ENCODE assay signal across 8 mouse cellular contexts in genomic region chr9:45983676-45984408, GRCm38 (mm10). TPM values are rescaled to one million over a fixed set of nuclear protein-coding genes. Genes with fewer than 3 reads are reported as not detected.
DNase-seq lines count a peak whose midpoint lies in the region; ATAC-seq and TF ChIP-seq lines count a peak whose summit lies in the region.

No protein-coding gene starts in this region.

- H3K27ac ChIP-seq in heart, embryonic 13.5 days (replicated peaks) = peak overlapping the region; percentile 97
- peak overlapping the region; percentile 39 for H3K27ac ChIP-seq in small intestine, adult 2 months (ENCODE audit: insufficient read depth, low read depth, low read length)

- no peaks in the 10 kb centered on the region for H3K9me3 ChIP-seq in heart, embryonic 13.5 days

- H3K4me2 ChIP-seq in heart, embryonic 13.5 days = peak overlapping the region; percentile 93

- CTCF ChIA-PET in Patski (lab: Charles Lee) = no interaction called here

- peaks cover 49% of the 10 kb centered on the region for H3K4me1 ChIP-seq in heart, embryonic 13.5 days
- no peaks in the 10 kb centered on the region; the same call in 1 of the 2 replicates for H3K4me1 ChIP-seq in small intestine, adult 2 months (ENCODE audit: control insufficient read depth, insufficient read depth, insufficient read length, low read length)

- DNase-seq in gastrocnemius, adult 18-20 months (ENCODE audit: low spot score) = peak; percentile 14
- no peak for DNase-seq in gastrocnemius, postnatal 25 days
- no peak for DNase-seq in Patski (ENCODE audit: low read depth, low spot score)
- DNase-seq in embryo, embryonic 10.5 days (ENCODE audit: low spot score) = peak; percentile 39
- DNase-seq in kidney, postnatal 36 days = peak; percentile 16 to 46
- peak; percentile 32 to 42 for DNase-seq in lung, postnatal 4 days

- H3K27me3 ChIP-seq in Patski = no peaks in the 10 kb centered on the region
- H3K27me3 ChIP-seq in heart, embryonic 13.5 days (replicated peaks) = no peaks in the 10 kb centered on the region
- no peaks in the 10 kb centered on the region for H3K27me3 ChIP-seq in small intestine, adult 2 months (ENCODE audit: control insufficient read depth, insufficient read depth, low read length)

- peaks cover 13% of the 10 kb centered on the region for H3K36me3 ChIP-seq in heart, embryonic 13.5 days
- no peaks in the 10 kb centered on the region for H3K36me3 ChIP-seq in small intestine, adult 2 months (ENCODE audit: control insufficient read depth, insufficient read depth, low read length)

- H3K9ac ChIP-seq in heart, embryonic 13.5 days = peak overlapping the region; percentile 99

- no peak for TF ChIP-seq POLR2A in small intestine, adult 2 months (IDR thresholded peaks at IDR 0.05; ENCODE audit: low read depth, low read length)

- in situ Hi-C loops in Patski (cut with MboI; ENCODE audit: low pct_unique_long_range_greater_than_20kb) = no loop called here

- under 1% methylated on average over 23 of the region's 23 CpGs for WGBS in heart, embryonic 13.5 days
- WGBS in small intestine, adult 2 months = under 1% methylated on average over 23 of the region's 23 CpGs

- TF ChIP-seq CTCF in Patski (IDR thresholded peaks at IDR 0.05) = peak; percentile 46
- no peak for TF ChIP-seq CTCF in small intestine, adult 2 months (IDR thresholded peaks at IDR 0.05; ENCODE audit: extremely low read depth, insufficient read length, insufficient replicate concordance, low read depth, low read length)

- POLR2A ChIA-PET in Patski (lab: Charles Lee) = interaction anchor here (1.1 kb wide), 1 partner anchor 205 kb away, joined by 4 read pairs; no protein-coding TSS in a partner anchor

- no peak for ATAC-seq in Patski
- ATAC-seq in heart, embryonic 13.5 days (ENCODE audit: extremely low read depth, insufficient number of reproducible peaks, low FRiP score, low TSS enrichment) = no peak

- peak overlapping the region; percentile 95 for H3K4me3 ChIP-seq in heart, embryonic 13.5 days
- peak overlapping the region; percentile 93 for H3K4me3 ChIP-seq in small intestine, adult 2 months (ENCODE audit: low read depth, low read length)

RNA-seq across cellular contexts. Expression of gene Pafah1b2, which starts 28.6 kb away (rescaled TPM):
- 10 to 100 TPM; 23.6 to 32.0 TPM for total RNA-seq in gastrocnemius, adult 18-20 months (2021)
- total RNA-seq in gastrocnemius, postnatal 25 days (2021) = 10 to 100 TPM; 27.8 to 32.2 TPM
- polyA plus RNA-seq in Patski (2021) = 138 TPM
- polyA plus RNA-seq in heart, embryonic 13.5 days (2015; fragmentation: Nextera tagmentation; extraction: Ambion mirVana) = 133 and 137 TPM in 2 replicates
- 2.5 and 12.8 TPM in 2 replicates for polyA plus RNA-seq in small intestine, adult 2 months (2012; rRNA removed)

RNA-seq across cellular contexts. Expression of gene Sik3, which starts 28.8 kb away (rescaled TPM):
- 10 to 100 TPM; 37.4 to 38.3 TPM for total RNA-seq in gastrocnemius, adult 18-20 months (2021)
- total RNA-seq in gastrocnemius, postnatal 25 days (2021) = 10 to 100 TPM; 34.7 to 38.9 TPM
- polyA plus RNA-seq in Patski (2021) = 46.2 TPM
- 4.7 and 5.8 TPM in 2 replicates for polyA plus RNA-seq in heart, embryonic 13.5 days (2015; fragmentation: Nextera tagmentation; extraction: Ambion mirVana)
- 9.2 and 14.5 TPM in 2 replicates for polyA plus RNA-seq in small intestine, adult 2 months (2012; rRNA removed)

RNA-seq across cellular contexts. Expression of gene Sidt2, which starts 28.8 kb away (rescaled TPM):
- total RNA-seq in gastrocnemius, adult 18-20 months (2021) = 10 to 100 TPM; 57.8 to 66.2 TPM
- 10 to 100 TPM; 67.9 to 70.2 TPM for total RNA-seq in gastrocnemius, postnatal 25 days (2021)
- 132 TPM for polyA plus RNA-seq in Patski (2021)
- polyA plus RNA-seq in heart, embryonic 13.5 days (2015; fragmentation: Nextera tagmentation; extraction: Ambion mirVana) = 35.5 and 36.3 TPM in 2 replicates
- polyA plus RNA-seq in small intestine, adult 2 months (2012; rRNA removed) = 337 and 348 TPM in 2 replicates

RNA-seq across cellular contexts. Expression of gene Tagln, which starts 48.0 kb away (rescaled TPM):
- total RNA-seq in gastrocnemius, adult 18-20 months (2021) = 10 to 100 TPM; 40.9 to 62.1 TPM
- total RNA-seq in gastrocnemius, postnatal 25 days (2021) = 100 to 1,000 TPM in 1 of 2 experiments, 10 to 100 TPM in 1; 37.7 to 102 TPM
- polyA plus RNA-seq in Patski (2021) = 930 TPM
- 151 and 203 TPM in 2 replicates for polyA plus RNA-seq in heart, embryonic 13.5 days (2015; fragmentation: Nextera tagmentation; extraction: Ambion mirVana)
- polyA plus RNA-seq in small intestine, adult 2 months (2012; rRNA removed) = 323 and 328 TPM in 2 replicates

Comparison
In these comparisons a context has a peak if more than half of its experiments do, and no peak if none do; other contexts are left out.
1. DNase-seq: peak in gastrocnemius, adult 18-20 months (single experiment), embryo, embryonic 10.5 days (single experiment), kidney, postnatal 36 days (2 of 2) and lung, postnatal 4 days (2 of 2); none in gastrocnemius, postnatal 25 days (single experiment) and Patski (single experiment).